Mouse (Mus musculus): ENCODE measurements around the gene Chil6. TPM values are rescaled to one million over a fixed set of nuclear protein-coding genes. Genes with fewer than 3 reads are reported as not detected.

The Chil6 gene
- not detected in 2 replicates for polyA plus RNA-seq (2015; fragmentation: Nextera tagmentation; extraction: Ambion mirVana)

DNA sequence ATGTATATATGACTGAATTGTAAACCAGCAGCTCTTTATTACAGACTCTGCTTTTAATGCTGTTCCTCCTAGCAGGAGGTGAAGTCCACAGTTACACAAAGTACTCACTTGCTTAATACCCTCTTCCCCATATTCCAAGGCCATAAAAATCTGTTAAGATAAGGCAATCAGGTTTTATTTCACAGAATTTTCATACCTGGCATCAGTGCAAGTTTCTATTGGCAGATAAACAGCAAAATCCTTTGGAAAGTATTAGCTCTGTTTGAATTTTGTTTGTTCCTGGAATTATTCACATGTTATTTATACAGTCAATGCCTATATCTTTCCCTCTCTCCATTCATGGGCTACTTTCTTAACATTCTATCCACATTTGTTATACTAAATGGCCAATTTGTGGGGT, at the start of gene Chil6:
Chil6 (minus strand) TSS at position 101 of the 400 bp plus-strand sequence.
- Histone ChIP-seq H3K36me3 (no peaks in the 10 kb centered on the region), H3K4me3 (no peak within 1 kb of the TSS), H3K27me3 (no peaks in the 10 kb centered on the region), H3K9ac (no peak within 1 kb of the TSS), H3K4me1 (no peaks in the 10 kb centered on the region), H3K27ac (no peak within 1 kb of the TSS), H3K4me2 (no peak within 1 kb of the TSS), H3K9me3 (no peaks in the 10 kb centered on the region)
- no peak for ATAC-seq (ENCODE audit: insufficient number of reproducible peaks, low FRiP score, low TSS enrichment, low read depth)

DNA sequence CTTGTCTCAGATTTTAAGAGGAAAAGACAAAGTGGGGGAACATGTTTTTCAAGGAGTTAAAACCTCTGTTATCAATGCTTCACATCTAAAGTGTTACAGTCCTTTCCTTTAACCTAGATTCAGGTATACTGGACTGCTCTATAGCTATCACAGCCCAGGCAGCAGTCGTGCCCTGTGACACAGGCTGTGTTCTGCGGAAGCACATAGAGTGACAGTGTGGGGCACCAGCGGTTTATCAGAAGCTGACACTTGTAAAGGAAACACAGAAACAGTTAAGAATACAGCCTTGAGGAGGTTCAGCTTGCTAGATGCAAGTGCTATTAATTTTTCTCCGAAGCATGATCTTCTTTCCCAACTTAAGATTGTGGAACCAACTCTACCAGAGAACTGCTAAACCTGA, 46.6 kb upstream of the Chil6 start:
- no peak overlapping the region for H3K27ac ChIP-seq
- WGBS = 73% methylated on average over 4 of the region's 4 CpGs
- H3K9me3 ChIP-seq = no peaks in the 10 kb centered on the region
- no peak overlapping the region for H3K4me3 ChIP-seq
- H3K36me3 ChIP-seq = no peaks in the 10 kb centered on the region
- no peak overlapping the region for H3K9ac ChIP-seq
- no peak for ATAC-seq (ENCODE audit: insufficient number of reproducible peaks, low FRiP score, low TSS enrichment, low read depth)
- H3K4me1 ChIP-seq = no peaks in the 10 kb centered on the region
- no peaks in the 10 kb centered on the region for H3K27me3 ChIP-seq
- H3K4me2 ChIP-seq = no peak overlapping the region

DNA sequence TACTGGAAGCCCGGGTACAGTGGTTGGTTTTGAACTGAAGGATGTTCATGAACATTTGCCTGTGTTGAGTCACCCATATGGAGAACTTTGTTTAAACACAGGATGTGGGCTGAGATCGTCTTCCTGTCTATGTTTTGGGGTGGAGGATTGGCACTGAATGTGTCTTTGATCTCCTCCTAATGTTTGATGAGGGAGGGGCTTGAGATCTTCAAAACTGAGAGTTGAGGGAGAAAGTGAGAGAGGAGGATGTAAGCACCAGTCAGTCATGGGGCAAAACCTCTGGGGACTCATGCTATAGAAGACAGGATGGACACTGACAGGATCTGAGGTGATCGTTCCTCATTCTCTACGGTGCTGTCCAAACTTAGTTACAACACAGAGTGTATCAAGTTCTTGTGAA, 43.6 kb upstream of the Chil6 start:
- 75% methylated on average over 4 of the region's 4 CpGs for WGBS
- no peak overlapping the region for H3K27ac ChIP-seq
- no peak for ATAC-seq (ENCODE audit: insufficient number of reproducible peaks, low FRiP score, low TSS enrichment, low read depth)
- no peak overlapping the region for H3K4me3 ChIP-seq
- H3K4me1 ChIP-seq = no peaks in the 10 kb centered on the region
- no peaks in the 10 kb centered on the region for H3K36me3 ChIP-seq
- no peak overlapping the region for H3K9ac ChIP-seq
- no peak overlapping the region for H3K4me2 ChIP-seq
- no peaks in the 10 kb centered on the region for H3K27me3 ChIP-seq
- no peaks in the 10 kb centered on the region for H3K9me3 ChIP-seq

DNA sequence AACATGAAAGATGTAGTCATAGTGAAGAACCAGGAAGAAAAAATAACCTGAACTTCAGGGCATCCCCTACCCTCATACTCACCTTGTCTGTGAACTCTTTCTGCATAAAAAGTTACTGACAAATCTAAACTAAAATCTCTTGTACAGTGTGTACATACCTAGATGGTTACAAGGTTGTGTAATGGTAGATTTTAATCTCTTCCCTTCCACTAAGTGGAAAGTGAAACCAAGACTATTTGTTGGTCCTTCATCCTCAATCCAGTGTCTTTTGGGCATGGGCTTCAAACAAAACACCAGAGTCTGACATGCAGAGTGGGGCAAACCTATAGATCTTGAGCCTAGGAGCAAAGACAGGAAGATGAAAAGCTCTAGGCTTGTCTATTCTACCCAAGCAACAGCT, 43.0 kb upstream of the Chil6 start:
- H3K27ac ChIP-seq = no peak overlapping the region

DNA sequence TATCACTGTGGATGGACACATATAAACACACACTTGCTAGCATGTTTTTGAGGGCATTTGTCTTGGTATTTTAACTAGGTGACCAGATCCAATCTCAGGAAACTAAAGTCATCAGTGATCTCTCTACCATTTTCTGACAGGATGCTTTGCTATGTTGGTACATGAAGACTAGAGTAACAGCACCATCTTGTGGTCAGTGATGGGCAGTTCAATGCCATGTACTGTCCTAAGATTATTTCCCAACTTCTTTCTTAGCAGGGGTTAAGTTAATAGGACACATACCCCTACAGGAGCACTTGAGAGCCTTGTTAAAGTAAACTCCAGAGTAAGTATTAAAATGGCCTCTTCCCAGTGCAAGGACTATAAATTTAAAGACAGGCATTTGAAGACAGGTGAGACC, 42.6 kb upstream of the Chil6 start:
- Histone ChIP-seq H3K9me3 (no peaks in the 10 kb centered on the region), H3K9ac (no peak overlapping the region), H3K27ac (no peak overlapping the region), H3K36me3 (no peaks in the 10 kb centered on the region), H3K4me2 (no peak overlapping the region), H3K4me3 (no peak overlapping the region), H3K4me1 (no peaks in the 10 kb centered on the region), H3K27me3 (no peaks in the 10 kb centered on the region)
- no peak for ATAC-seq (ENCODE audit: insufficient number of reproducible peaks, low FRiP score, low TSS enrichment, low read depth)

More for the DNA sequence above, 43.0 kb upstream of the Chil6 start:
- Histone ChIP-seq H3K4me1 (no peaks in the 10 kb centered on the region), H3K27me3 (no peaks in the 10 kb centered on the region), H3K4me3 (no peak overlapping the region), H3K36me3 (no peaks in the 10 kb centered on the region), H3K9me3 (no peaks in the 10 kb centered on the region), H3K4me2 (no peak overlapping the region), H3K9ac (no peak overlapping the region)
- no peak for ATAC-seq (ENCODE audit: insufficient number of reproducible peaks, low FRiP score, low TSS enrichment, low read depth)

Other genes with a start within 250 kb of the Chil6 start
- gene Chil3, start 238.6 kb downstream of the Chil6 start, polyA plus RNA-seq (2015; fragmentation: Nextera tagmentation; extraction: Ambion mirVana) = 0.15 and 0.72 TPM in 2 replicates
- not detected in 2 replicates for gene Chil4, start 186.7 kb downstream of the Chil6 start, polyA plus RNA-seq (2015; fragmentation: Nextera tagmentation; extraction: Ambion mirVana)
- 5.8 and 6.4 TPM in 2 replicates for gene Dennd2d, start 76.2 kb upstream of the Chil6 start, polyA plus RNA-seq (2015; fragmentation: Nextera tagmentation; extraction: Ambion mirVana)
- 62.3 and 67.4 TPM in 2 replicates for gene Dram2, start 141.6 kb upstream of the Chil6 start, polyA plus RNA-seq (2015; fragmentation: Nextera tagmentation; extraction: Ambion mirVana)
- gene Cept1, start 141.6 kb upstream of the Chil6 start, polyA plus RNA-seq (2015; fragmentation: Nextera tagmentation; extraction: Ambion mirVana) = 75.5 and 77.7 TPM in 2 replicates

Data from limb, embryonic 15.5 days (tissue).